Mouse (Mus musculus): ENCODE data around the gene Gm14326. TPM values are rescaled to one million over a fixed set of nuclear protein-coding genes. Genes with fewer than 3 reads are reported as not detected.
"Not testable (repeated sequence)": the region's sequence is repeated elsewhere in the genome, so short reads cannot be mapped to it uniquely, and the experiment has no call there.

Gene Gm14326
- polyA plus RNA-seq (2016; fragmentation: Nextera tagmentation; extraction: Ambion mirVana) = 17.5 and 17.6 TPM in 2 replicates

- WGBS = 0% methylated on average over 5 of the region's 7 CpGs
- Histone ChIP-seq H3K4me3 (peak within 1 kb of the TSS; percentile 49), H3K9ac (peak within 1 kb of the TSS; percentile 45; the same call in 1 of the 2 replicates), H3K4me2 (replicated peaks) (peak within 1 kb of the TSS; percentile 40)
- not testable (repeated sequence) for H3K27me3 ChIP-seq; H3K36me3 ChIP-seq; ATAC-seq (ENCODE audit: insufficient number of reproducible peaks, insufficient read depth, low FRiP score, low TSS enrichment); H3K27ac ChIP-seq; H3K4me1 ChIP-seq; H3K9me3 ChIP-seq
These were observed at the start of gene Gm14326 for GRCm38 (mm10) chr2:177957145-177957544. Gene Gm14326 (minus strand): TSS chr2:177957297.

GRCm38 (mm10) chr2:177974814-177975213 lies 17.7 kb upstream of the Gm14326 start:
- H3K4me2 ChIP-seq (replicated peaks); H3K27ac ChIP-seq; H3K9me3 ChIP-seq; H3K4me3 ChIP-seq; H3K4me1 ChIP-seq; H3K9ac ChIP-seq; H3K36me3 ChIP-seq; ATAC-seq (ENCODE audit: insufficient number of reproducible peaks, insufficient read depth, low FRiP score, low TSS enrichment); H3K27me3 ChIP-seq: not testable (repeated sequence)
- WGBS = 72% methylated on average over 7 of the region's 7 CpGs

GRCm38 (mm10) chr2:177956734-177957133 lies 363 bp downstream of the Gm14326 start:
- Histone ChIP-seq H3K4me3 (peak overlapping the region; percentile 49), H3K9ac (peak overlapping the region; percentile 45; the same call in 1 of the 2 replicates), H3K4me2 (replicated peaks) (peak overlapping the region; percentile 40)
- not testable (repeated sequence) for H3K36me3 ChIP-seq; H3K4me1 ChIP-seq; ATAC-seq (ENCODE audit: insufficient number of reproducible peaks, insufficient read depth, low FRiP score, low TSS enrichment); H3K27ac ChIP-seq; H3K9me3 ChIP-seq; H3K27me3 ChIP-seq
- WGBS = under 1% methylated on average over 18 of the region's 18 CpGs

- not testable (repeated sequence) for H3K4me1 ChIP-seq; H3K4me2 ChIP-seq (replicated peaks); H3K27me3 ChIP-seq; H3K4me3 ChIP-seq; H3K9me3 ChIP-seq; H3K27ac ChIP-seq; ATAC-seq (ENCODE audit: insufficient number of reproducible peaks, insufficient read depth, low FRiP score, low TSS enrichment); H3K9ac ChIP-seq; H3K36me3 ChIP-seq
- 60% methylated on average over 4 of the region's 5 CpGs for WGBS
These were observed 31.5 kb downstream of the Gm14326 start, which contains the start of gene Zfp972 for GRCm38 (mm10) chr2:177925563-177926103. Gene Zfp972 (minus strand): TSS chr2:177925613.

- ATAC-seq (ENCODE audit: insufficient number of reproducible peaks, insufficient read depth, low FRiP score, low TSS enrichment); H3K4me3 ChIP-seq; H3K4me1 ChIP-seq; H3K27me3 ChIP-seq; H3K4me2 ChIP-seq (replicated peaks); H3K9ac ChIP-seq; H3K9me3 ChIP-seq; H3K27ac ChIP-seq; H3K36me3 ChIP-seq: not testable (repeated sequence)
- whole genome bisulfite sequencing = no CpG with 5 or more reads among the region's 12 CpGs
These were observed 53.8 kb downstream of the Gm14326 start for GRCm38 (mm10) chr2:177903276-177903675.

GRCm38 (mm10) chr2:177898171-177898570 lies 58.9 kb downstream of the Gm14326 start:
- not testable (repeated sequence) for H3K4me1 ChIP-seq; H3K9ac ChIP-seq; H3K36me3 ChIP-seq; H3K27ac ChIP-seq; ATAC-seq (ENCODE audit: insufficient number of reproducible peaks, insufficient read depth, low FRiP score, low TSS enrichment); H3K4me3 ChIP-seq; H3K4me2 ChIP-seq (replicated peaks); H3K27me3 ChIP-seq; H3K9me3 ChIP-seq
- 78% methylated on average over 2 of the region's 3 CpGs for WGBS

GRCm38 (mm10) chr2:177897046-177897578 lies 60.0 kb downstream of the Gm14326 start, which contains the start of gene Gm14327:
Gene Gm14327 (plus strand): TSS chr2:177897096.
- not testable (repeated sequence) for H3K9ac ChIP-seq; H3K9me3 ChIP-seq; H3K27me3 ChIP-seq; H3K36me3 ChIP-seq; H3K4me1 ChIP-seq; ATAC-seq (ENCODE audit: insufficient number of reproducible peaks, insufficient read depth, low FRiP score, low TSS enrichment); H3K27ac ChIP-seq; H3K4me2 ChIP-seq (replicated peaks)
- WGBS = 43% methylated on average over 10 of the region's 13 CpGs
- peak within 1 kb of the TSS; percentile 20; the same call in 1 of the 2 replicates for H3K4me3 ChIP-seq

- H3K9me3 ChIP-seq; H3K4me3 ChIP-seq; H3K27me3 ChIP-seq; H3K9ac ChIP-seq; H3K36me3 ChIP-seq; H3K27ac ChIP-seq; H3K4me1 ChIP-seq; H3K4me2 ChIP-seq (replicated peaks); ATAC-seq (ENCODE audit: insufficient number of reproducible peaks, insufficient read depth, low FRiP score, low TSS enrichment): not testable (repeated sequence)
- 91% methylated on average over 14 of the region's 14 CpGs for WGBS
These were observed 69.4 kb downstream of the Gm14326 start for GRCm38 (mm10) chr2:177887743-177888142.

Other genes with a start within 250 kb of the Gm14326 start
- 11.9 and 14.3 TPM in 2 replicates for gene Gm14322, start 198.0 kb downstream of the Gm14326 start, polyA plus RNA-seq (2016; fragmentation: Nextera tagmentation; extraction: Ambion mirVana)
- gene Gm14325, start 117.0 kb downstream of the Gm14326 start, polyA plus RNA-seq (2016; fragmentation: Nextera tagmentation; extraction: Ambion mirVana) = 33.7 and 44.4 TPM in 2 replicates
- 2.8 and 3.6 TPM in 2 replicates for gene Gm14327, start 60.2 kb downstream of the Gm14326 start, polyA plus RNA-seq (2016; fragmentation: Nextera tagmentation; extraction: Ambion mirVana)
- 0.52 and 1.0 TPM in 2 replicates for gene Zfp972, start 31.7 kb downstream of the Gm14326 start, polyA plus RNA-seq (2016; fragmentation: Nextera tagmentation; extraction: Ambion mirVana)
- gene Zfp971, start 66.0 kb upstream of the Gm14326 start, polyA plus RNA-seq (2016; fragmentation: Nextera tagmentation; extraction: Ambion mirVana) = 11.4 and 12.8 TPM in 2 replicates
- 20.4 and 20.8 TPM in 2 replicates for gene Zfp931, start 121.2 kb upstream of the Gm14326 start, polyA plus RNA-seq (2016; fragmentation: Nextera tagmentation; extraction: Ambion mirVana)
- gene Phactr3, start 161.7 kb upstream of the Gm14326 start, polyA plus RNA-seq (2016; fragmentation: Nextera tagmentation; extraction: Ambion mirVana) = 3.1 and 3.4 TPM in 2 replicates